Mouse (Mus musculus): ENCODE data around the gene Slc27a5.
A peak's percentile ranks its signal among the peaks of the same experiment; 100 is the strongest.

The Slc27a5 gene

DNA sequence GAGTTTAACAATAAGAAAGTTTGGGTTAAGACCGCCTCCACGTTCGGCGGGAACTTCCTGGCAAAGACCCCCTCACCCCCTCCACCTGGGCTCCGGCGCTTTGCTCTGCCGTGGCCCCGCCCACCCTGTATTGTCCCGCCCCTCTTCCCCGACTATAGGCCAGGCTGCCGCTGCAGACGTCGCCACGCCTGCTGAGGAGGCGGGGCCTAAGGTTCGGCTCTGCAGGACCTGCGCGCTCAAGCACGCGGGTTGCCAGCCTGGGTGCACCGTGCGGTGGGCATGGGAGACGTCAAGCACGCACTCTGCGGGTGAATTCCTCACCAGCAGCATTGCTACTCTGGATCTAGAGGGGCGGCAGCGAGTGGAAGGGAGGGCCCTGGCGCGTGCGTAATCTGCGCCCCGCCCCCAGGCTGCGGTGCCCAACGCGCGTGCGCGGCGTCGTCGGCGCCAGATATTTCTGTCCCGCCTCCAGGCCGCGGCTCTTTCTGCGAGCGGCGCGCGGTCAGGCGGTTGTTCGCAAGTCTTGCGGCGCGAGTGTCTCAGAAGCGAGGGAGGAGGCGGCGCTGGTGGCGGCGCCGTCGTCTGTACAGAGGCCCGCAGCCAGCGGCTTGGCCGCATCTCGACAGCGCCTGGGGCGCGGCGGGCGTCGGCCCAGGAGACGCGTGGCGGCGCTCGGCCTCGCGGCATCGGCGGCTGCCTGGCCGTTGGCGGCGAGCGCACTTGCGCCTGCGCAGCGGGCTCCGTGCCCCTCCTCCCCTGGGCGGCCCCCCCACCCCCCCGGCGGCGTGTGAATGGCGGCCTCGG, 26.1 kb upstream of the Slc27a5 start:
- peak; percentile 87 for DNase-seq (ENCODE audit: low read depth, low spot score)

GRCm38 (mm10) chr7:13022773-13023535, 25.0 kb upstream of the Slc27a5 start:
- DNase-seq (ENCODE audit: low read depth, low spot score) = peak; percentile 30

DNA sequence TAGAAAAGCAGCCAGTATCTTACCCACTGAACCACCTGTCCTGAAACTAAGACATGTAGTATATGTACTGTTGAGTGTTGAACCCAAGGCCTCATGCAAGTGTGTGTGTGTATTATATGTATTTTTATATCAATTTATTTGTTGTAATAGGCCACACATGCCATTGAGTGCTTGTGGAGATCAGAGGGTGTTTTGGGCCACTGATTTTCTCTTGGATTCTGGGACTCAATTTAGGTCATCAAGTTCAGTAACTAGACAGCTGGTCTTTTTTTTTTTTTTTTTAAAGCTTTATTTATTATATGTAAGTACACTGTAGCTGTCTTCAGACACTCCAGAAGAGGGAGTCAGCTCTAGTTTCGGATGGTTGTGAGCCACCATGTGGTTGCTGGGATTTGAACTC, 17.2 kb upstream of the Slc27a5 start:
- DNase-seq (ENCODE audit: low read depth, low spot score) = no peak

GRCm38 (mm10) chr7:13014275-13014839, 16.4 kb upstream of the Slc27a5 start:
- DNase-seq (ENCODE audit: low read depth, low spot score) = no peak

DNA sequence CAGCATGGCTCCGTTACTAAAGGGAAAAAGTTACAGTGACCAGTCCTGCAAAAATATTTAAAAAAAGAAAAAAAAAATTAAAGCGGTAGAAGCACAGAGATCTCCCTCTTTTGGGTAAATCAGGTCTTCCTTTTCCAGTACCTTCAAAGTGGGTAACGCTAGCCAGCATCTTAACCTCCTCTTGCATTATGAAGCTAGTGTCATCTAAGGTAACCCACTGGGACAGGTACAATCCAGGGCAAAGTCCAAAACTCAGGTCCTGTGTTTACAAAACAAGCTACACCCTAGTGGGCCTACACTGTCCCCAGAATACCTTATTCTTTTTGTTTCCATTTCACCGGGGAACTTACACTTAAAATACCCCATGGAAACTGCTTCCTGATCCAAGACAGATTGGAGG, 15.7 kb upstream of the Slc27a5 start:
- DNase-seq (ENCODE audit: low read depth, low spot score) = no peak

- DNase-seq (ENCODE audit: low read depth, low spot score) = no peak
Measured at GRCm38 (mm10) chr7:13010005-13010908, 12.3 kb upstream of the Slc27a5 start, which contains the start of gene Zbtb45. Gene Zbtb45 (minus strand): TSS chr7:13010034.

DNA sequence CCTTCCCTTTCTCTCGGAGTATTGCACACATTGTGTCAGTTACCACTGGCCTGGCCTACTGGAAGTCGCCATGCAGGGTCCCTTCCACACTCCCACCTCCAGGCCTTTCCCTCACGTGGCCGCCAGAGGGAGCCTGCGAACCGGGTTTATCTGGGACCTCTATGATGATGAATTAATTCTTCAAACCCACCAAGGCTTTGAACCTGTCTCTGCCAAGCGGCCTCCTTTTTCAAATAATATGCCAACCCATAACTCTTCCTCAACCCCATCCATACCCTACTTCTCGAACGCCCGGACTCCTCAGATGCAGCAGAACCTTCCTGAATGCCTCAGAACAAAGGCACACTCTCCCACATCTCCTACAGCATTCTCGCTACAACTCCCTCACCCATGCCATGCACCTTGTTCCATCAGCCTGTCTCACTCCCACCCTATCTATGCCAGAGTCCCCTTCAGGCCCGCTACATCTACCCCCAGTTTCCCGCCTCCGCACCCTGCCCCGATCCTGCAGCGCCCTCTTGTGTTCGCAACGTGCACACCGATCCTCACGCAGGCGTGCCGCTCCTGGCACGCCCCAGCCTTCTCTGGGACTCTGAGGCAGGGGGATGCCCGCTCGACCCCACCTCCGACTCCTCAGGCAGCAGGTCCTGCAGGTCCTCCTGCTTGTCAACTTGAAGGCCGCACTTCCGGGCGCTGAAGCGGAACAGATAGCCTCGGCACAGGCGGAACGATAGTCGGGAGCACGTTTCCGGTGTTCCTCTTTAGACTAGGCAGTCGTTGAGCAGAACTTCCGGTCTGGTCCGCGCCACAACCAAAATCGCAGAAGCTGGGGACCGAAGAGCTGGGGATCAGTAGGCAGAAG, 11.4 kb upstream of the Slc27a5 start:
- DNase-seq (ENCODE audit: low read depth, low spot score) = peak; percentile 89

DNA sequence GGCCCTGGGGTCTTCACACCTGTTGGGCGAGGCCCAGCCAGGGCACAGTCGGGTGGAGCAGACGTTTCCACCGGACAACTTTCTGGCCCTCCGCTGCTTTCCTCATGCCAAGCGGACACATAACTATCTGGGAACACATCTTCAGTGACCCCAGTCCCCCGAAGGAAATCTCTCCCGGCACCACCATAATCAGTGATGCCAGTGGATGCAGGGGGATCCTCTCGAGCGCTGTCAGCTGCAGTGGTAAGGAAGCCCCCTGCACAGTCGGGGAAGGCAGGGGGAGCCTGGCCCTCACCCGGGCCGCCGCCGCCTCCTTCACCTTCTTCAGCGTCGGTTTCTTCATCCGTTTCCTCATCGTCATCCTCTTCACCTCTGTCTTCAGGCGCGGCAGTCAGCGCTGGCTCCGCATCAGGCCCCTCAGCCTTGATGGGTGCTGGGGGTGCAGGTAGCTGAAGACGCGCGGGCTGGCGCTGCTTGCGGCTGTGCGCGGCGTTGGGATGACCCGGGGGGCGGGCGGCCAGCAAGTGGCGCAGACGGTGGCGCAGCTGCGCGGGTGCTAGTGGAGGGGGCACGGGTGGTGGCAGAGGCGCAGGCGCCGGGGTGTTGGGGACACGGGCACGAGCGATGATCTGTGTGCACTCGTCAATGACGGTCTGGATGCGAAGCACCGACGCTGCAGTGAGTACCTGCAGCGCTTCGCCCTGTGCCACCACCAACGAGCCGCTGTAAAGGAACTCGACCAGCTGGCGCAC, 9.5 kb upstream of the Slc27a5 start:
- no peak for DNase-seq (ENCODE audit: low read depth, low spot score)

DNA sequence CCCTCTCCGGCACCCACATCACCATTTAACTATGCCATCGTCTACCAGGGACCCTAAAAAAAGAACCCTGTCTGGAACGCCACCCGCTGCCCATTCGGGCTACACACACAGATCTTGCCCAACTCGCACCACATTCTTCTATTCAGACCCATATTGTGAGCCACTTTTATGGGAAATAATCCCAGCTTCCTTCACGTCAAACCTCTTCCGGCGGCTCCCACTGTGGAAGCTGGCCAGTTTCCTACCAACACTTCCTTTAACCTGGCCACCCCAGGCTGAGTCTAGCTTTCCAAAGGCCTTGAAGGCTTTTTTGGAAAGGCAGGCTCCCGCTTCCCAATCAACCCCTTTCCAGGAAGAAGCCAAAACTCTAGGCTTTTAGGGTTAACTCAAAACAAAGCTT, 8.5 kb upstream of the Slc27a5 start:
- DNase-seq (ENCODE audit: low read depth, low spot score) = no peak

DNA sequence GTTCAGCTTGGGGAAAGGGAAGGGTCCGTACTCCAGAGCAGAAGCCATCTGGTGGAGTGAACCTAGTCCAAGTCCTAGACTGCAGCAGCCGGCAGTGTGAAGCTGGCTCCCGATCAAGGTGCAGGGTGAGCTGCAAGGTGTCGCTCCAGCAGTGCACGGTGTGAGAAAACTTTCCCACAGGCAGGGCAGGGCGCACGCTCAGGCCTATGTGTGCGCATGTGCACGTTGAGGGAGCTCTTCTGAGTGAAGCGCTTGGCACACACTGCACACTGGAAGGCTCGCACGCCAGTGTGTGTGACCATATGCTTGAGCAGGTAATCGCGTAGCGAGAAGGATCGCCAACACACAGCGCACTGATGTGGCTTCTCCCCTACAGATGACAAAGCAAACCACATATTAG, 8.0 kb upstream of the Slc27a5 start:
- DNase-seq (ENCODE audit: low read depth, low spot score) = no peak

DNA sequence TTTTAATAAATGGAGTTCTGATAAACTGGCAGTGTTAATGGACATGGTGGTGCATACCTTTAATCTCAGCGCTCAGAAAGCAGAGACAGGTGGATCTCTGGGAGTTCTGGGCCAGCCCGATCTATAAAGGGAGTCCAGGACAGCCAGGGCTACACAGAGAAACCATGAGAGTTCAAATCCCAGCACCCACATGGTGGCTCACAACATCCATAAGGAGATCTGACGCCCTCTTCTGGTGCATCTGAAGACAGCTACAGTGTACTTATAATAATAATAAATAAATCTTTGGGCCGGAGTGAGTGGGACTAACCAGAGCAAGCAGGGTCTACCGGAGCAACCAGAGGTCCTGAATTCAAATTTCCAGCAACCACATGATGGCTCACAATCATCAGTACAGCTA, 5.4 kb upstream of the Slc27a5 start:
- DNase-seq (ENCODE audit: low read depth, low spot score) = no peak

DNA sequence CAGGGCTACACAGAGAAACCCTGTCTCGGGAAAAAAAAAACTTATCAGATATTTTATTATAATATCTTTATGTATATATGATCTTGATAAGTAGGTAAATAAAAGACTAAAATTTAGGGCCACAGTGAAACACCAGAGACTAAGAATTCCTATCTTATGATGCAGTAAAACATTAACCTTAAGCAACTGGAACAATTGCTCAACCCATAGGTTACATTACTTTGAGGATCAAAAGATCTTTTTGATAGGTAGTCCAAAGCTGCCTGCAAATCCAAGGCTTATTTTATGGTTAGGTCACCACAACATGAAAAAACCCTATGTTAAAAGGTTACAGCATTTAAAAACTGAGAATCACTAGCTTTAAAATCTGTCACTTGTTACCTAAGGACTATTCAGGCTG, 3.6 kb upstream of the Slc27a5 start:
- DNase-seq (ENCODE audit: low read depth, low spot score) = no peak

DNA sequence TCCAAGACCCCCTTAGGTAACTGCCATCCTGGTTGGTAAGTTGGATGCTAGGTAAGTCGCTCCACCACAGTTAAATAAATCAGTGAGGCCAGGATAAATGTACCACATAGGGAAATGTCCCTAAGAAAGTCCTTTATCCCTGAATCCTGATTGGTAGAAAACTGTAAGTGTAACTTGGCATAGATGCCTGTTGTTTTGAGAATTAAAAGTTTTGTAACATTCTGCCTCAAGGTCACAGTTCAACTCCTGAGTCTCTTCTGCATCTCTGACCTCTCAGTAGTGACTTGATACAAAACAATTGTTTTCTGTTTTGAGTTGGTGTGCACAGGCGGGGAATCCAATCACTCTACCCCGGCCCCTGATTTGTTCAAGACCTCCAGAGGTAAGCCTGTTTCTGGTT, 859 bp upstream of the Slc27a5 start, which contains the start of gene Trim28:
Trim28 (plus strand) TSS at position 264 of the 400 bp plus-strand sequence.
- DNase-seq (ENCODE audit: low read depth, low spot score) = no peak

DNA sequence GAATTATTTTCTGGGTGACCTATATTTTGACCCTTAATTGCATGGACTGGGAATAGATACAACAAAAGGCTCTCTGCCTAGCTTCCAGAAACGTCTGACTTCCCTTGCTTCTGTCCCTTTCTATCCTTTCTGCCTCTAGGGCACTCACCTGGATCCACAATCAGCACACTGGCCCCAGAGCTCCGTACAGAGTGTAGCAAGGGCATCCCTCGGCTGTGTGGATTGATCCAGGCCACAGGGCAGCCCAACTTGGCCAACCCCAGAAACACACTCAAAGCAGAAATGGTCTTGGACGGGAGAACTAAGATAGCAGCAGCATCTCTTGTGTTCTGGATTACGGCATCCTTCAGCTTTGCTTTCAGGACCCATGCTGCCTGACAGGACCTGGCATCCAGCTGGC, 762 bp downstream of the Slc27a5 start:
- no peak for DNase-seq (ENCODE audit: low read depth, low spot score)

- DNase-seq (ENCODE audit: low read depth, low spot score) = no peak
Measured at GRCm38 (mm10) chr7:12995862-12996261, 2.1 kb downstream of the Slc27a5 start.

GRCm38 (mm10) chr7:12993148-12993547, 4.8 kb downstream of the Slc27a5 start:
- DNase-seq (ENCODE audit: low read depth, low spot score) = no peak

GRCm38 (mm10) chr7:12992222-12992621, 5.8 kb downstream of the Slc27a5 start:
- DNase-seq (ENCODE audit: low read depth, low spot score) = no peak

- DNase-seq (ENCODE audit: low read depth, low spot score) = no peak
Measured at GRCm38 (mm10) chr7:12987409-12988189, 10.4 kb downstream of the Slc27a5 start.

- no peak for DNase-seq (ENCODE audit: low read depth, low spot score)
Measured at GRCm38 (mm10) chr7:12986906-12987305, 11.1 kb downstream of the Slc27a5 start.
